Mouse (Mus musculus) stomach, embryonic 14.5 days (tissue): ENCODE measurements at regions not wholly inside any gene's neighbourhood (a gene's known extent, or its start where the extent isn't known, plus 50 kb on each side); places are given as distances from the start of the nearest gene placed in this dataset.

ENCODE experiments used
- ATAC-seq: fragments of 200-750 bp; cut with Nextera tagmentation; 2 replicates; pipeline ENCODE4 v1.8.0; 2017; ENCODE audit warnings: low read depth, moderate TSS enrichment; ENCODE audit not compliant: insufficient number of reproducible peaks, insufficient read depth, low FRiP score
- H3K27ac ChIP-seq: fragments of 300-500 bp; sonication (generic); 2 replicates; pipeline ENCODE4 v1.5.1; 2014; ENCODE audit warnings: mild to moderate bottlenecking, low read length, moderate library complexity, mixed read lengths
- H3K27me3 ChIP-seq: fragments of 300-500 bp; sonication (generic); 2 replicates; pipeline ENCODE4 v1.6.1; 2014; ENCODE audit warnings: low read length, control low read depth, mixed read lengths; ENCODE audit not compliant: control insufficient read depth, insufficient read depth
- H3K36me3 ChIP-seq: fragments of 300-500 bp; sonication (generic); 2 replicates; pipeline ENCODE4 v1.6.1; 2014; ENCODE audit warnings: mild to moderate bottlenecking, control low read depth, low read length, moderate library complexity, mixed read lengths; ENCODE audit not compliant: control insufficient read depth, insufficient read depth
- H3K4me1 ChIP-seq: fragments of 300-500 bp; sonication (generic); 2 replicates; pipeline ENCODE4 v1.6.1; 2014; ENCODE audit warnings: low read length, control low read depth, mixed read lengths; ENCODE audit not compliant: control insufficient read depth, insufficient read depth
- H3K4me2 ChIP-seq: fragments of 300-500 bp; sonication (generic); replicated peaks from 2 replicates; pipeline ENCODE4 v1.6.1; 2014; ENCODE audit warnings: low read depth, low read length, control low read depth
- H3K4me3 ChIP-seq: fragments of 300-500 bp; sonication (generic); 2 replicates; pipeline ENCODE4 v1.5.1; 2014; ENCODE audit warnings: low read depth, low read length, control low read depth
- H3K9ac ChIP-seq: fragments of 300-500 bp; sonication (generic); replicated peaks from 2 replicates; pipeline ENCODE4 v1.6.1; 2014; ENCODE audit warnings: low read depth, mild to moderate bottlenecking, control low read depth, low read length, moderate library complexity, mixed read lengths
- H3K9me3 ChIP-seq: fragments of 300-500 bp; sonication (generic); 2 replicates; pipeline ENCODE4 v1.6.1; 2016; ENCODE audit warnings: low read depth, low read length, control low read depth; ENCODE audit not compliant: control insufficient read depth
- WGBS: fragments of 180-500 bp; shearing (Covaris S2); extraction: QIAGEN DNeasy Blood & Tissue Kit; methylation state at CpG from one replicate; pipeline ENCODE4 v1.1.7; 2014; 5-methylcytosine and 5-hydroxymethylcytosine counted together

DNA sequence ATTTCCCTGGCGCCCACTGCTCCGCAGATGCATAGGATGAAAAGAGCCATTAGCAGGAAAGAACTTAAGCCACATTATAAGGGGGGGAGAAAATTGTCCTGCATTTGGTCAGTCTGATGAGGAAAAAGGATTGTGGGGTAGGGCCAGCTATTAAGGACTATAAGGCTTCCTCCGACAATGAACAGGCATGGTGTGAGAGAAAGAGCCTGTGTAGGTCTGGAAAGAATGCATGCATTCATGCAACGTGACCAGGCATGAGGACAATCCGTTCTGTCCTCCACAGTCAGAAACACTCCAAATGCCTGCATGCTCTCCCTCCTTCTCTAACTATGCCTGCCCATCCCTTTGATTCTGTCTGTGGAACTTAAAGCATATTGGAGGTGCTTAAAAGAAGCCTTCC is 550.8 kb downstream of the Bcl11a start:
- ATAC-seq = no peak
- H3K36me3 ChIP-seq = no peaks in the 10 kb centered on the region
- H3K4me2 ChIP-seq = no peak overlapping the region

DNA sequence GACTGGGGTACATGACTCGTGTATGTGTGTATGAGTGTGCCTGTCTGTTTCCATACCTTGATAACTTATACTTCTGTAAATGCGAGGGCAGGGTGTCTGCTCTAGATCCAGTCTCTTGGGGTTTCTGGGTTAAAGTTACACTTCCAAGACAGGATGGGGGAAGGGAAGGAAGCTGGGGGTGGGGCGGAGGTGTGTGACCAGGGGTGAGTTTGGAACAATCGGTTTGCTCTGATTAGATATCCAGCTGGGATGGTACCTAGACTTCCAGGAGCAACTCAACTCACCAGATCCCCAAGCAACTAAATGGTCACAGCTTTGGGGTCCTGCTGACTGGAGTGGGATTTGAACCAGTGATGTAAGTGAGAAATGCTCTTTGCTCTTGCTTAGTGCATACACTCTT is 551.6 kb downstream of the Bcl11a start:
- no peaks in the 10 kb centered on the region for H3K4me1 ChIP-seq
- no peaks in the 10 kb centered on the region for H3K9me3 ChIP-seq
- 55% methylated on average over 4 of the region's 4 CpGs for WGBS
- no peak overlapping the region for H3K4me2 ChIP-seq
- no peak for ATAC-seq
- H3K27me3 ChIP-seq = no peaks in the 10 kb centered on the region
- no peaks in the 10 kb centered on the region for H3K36me3 ChIP-seq
- no peak overlapping the region for H3K9ac ChIP-seq
- H3K27ac ChIP-seq = no peak overlapping the region
- H3K4me3 ChIP-seq = no peak overlapping the region

More for the DNA sequence above, 550.8 kb downstream of the Bcl11a start:
- WGBS = 67% methylated on average over 5 of the region's 5 CpGs
- H3K27ac ChIP-seq = no peak overlapping the region
- no peaks in the 10 kb centered on the region for H3K27me3 ChIP-seq
- H3K4me3 ChIP-seq = no peak overlapping the region
- no peaks in the 10 kb centered on the region for H3K9me3 ChIP-seq
- H3K9ac ChIP-seq = no peak overlapping the region
- H3K4me1 ChIP-seq = no peaks in the 10 kb centered on the region

DNA sequence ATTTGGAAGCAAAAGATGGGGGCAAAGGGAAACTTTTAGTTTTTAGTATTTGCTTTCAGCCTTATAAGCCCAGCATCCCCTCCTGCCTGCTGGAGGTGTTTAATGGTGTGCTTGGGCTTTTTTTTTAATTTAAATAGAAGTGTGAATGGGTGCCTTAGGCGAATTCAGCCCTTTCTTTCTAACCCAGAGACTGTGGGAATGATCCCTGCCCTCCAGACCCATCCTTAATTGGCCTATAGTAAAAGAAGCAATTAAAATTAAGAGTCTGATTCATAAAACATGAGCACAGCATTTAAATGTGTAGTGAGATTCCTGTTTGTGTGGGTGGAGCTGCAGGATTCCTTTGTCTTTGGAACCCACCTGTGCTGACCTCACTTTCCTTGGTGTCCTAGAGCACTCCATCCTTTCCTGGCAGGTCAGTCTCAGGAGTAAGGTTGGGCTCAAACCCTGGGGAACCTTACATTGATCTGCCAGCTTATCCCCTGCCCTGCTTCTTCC is 552.6 kb downstream of the Bcl11a start:
- Histone ChIP-seq H3K4me2 (no peak overlapping the region), H3K27me3 (no peaks in the 10 kb centered on the region), H3K9ac (no peak overlapping the region), H3K27ac (no peak overlapping the region), H3K36me3 (no peaks in the 10 kb centered on the region), H3K9me3 (no peaks in the 10 kb centered on the region), H3K4me3 (no peak overlapping the region), H3K4me1 (no peaks in the 10 kb centered on the region)
- 42% methylated on average over 1 of the region's 1 CpGs for WGBS
- ATAC-seq = no peak

DNA sequence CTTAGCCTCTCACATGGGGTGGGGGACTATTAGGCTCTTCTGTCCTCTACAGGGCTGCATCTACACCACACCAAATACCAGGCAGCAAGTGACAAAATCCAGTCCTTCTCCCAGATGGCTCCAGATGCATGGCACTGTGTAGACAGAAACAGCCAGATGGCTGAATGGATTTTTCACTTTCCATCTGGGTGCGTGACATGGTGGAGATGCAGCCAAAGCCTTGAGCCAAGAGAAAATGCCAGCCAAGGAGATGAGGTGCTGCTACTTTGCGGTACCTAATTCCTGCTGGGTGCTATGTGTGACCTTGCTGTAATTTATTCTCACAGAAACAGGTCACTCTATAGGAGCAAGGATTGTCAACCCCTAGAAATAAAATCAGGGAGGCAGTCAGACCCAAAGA is 553.8 kb downstream of the Bcl11a start:
- no peaks in the 10 kb centered on the region for H3K36me3 ChIP-seq
- H3K9ac ChIP-seq = no peak overlapping the region
- no peak overlapping the region for H3K4me2 ChIP-seq
- H3K4me3 ChIP-seq = no peak overlapping the region
- no peak overlapping the region for H3K27ac ChIP-seq
- no peaks in the 10 kb centered on the region for H3K9me3 ChIP-seq
- ATAC-seq = no peak
- H3K4me1 ChIP-seq = no peaks in the 10 kb centered on the region
- WGBS = 89% methylated on average over 2 of the region's 2 CpGs
- H3K27me3 ChIP-seq = no peaks in the 10 kb centered on the region

DNA sequence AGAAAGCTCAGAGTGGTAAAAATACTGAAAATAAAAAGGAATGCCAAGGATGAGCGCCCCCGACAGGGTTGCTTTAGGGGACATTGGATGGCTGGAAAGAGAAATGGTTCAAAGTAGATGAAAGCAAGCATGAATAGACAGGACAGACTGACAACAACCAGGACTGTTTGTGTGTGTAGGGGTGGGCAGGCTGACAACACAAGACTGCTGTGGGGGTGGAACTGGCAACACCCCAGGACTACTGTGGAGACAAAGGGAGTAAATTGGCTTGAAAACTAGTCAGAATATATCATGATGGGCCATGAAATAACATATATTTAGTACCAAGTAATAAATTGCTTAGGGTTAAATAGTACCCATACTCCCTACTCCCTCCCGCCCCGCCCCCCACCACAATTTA is 558.9 kb downstream of the Bcl11a start:
- Histone ChIP-seq H3K9ac (no peak overlapping the region), H3K9me3 (no peaks in the 10 kb centered on the region)
- WGBS = 92% methylated on average over 4 of the region's 4 CpGs

DNA sequence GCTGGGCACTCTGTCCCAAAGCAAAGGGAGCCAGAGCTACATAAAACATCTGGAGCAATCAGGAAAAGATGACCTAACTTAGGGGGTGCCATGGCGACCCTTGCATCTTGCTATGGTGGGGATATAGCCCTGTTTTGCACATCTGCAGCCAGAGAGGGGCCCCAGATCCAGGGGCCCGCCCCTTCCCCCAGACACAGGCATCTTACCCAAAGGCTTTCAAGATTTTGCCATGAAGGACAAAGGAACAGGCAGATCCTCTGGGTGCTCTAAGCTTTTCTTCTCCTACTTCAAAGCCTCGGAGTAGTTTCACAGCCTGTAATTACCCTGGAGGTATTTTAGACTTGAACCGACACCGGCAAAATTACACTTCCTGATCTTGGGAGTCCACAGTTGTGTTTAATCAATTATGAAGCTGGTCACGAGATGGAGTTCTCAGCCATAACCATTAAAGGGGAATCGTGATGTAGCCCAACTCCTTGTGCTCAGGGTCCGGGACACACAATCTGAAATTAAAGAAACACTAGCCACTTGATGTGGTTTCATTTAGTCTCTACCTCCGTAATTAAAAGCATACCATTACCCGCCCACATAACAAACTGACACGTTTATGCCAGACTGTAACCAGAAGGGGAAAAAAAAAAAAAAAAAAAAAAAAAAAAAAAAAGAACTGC is 565.7 kb downstream of the Bcl11a start:
- no peak overlapping the region for H3K4me3 ChIP-seq
- no peak overlapping the region for H3K4me2 ChIP-seq
- no peaks in the 10 kb centered on the region for H3K4me1 ChIP-seq
- no peak overlapping the region for H3K27ac ChIP-seq
- H3K9me3 ChIP-seq = no peaks in the 10 kb centered on the region
- H3K9ac ChIP-seq = no peak overlapping the region
- 62% methylated on average over 11 of the region's 11 CpGs for WGBS
- ATAC-seq = no peak
- no peaks in the 10 kb centered on the region for H3K36me3 ChIP-seq
- no peaks in the 10 kb centered on the region for H3K27me3 ChIP-seq

More for the DNA sequence above, 558.9 kb downstream of the Bcl11a start:
- Histone ChIP-seq H3K4me2 (no peak overlapping the region), H3K27ac (no peak overlapping the region), H3K4me3 (no peak overlapping the region), H3K36me3 (no peaks in the 10 kb centered on the region), H3K27me3 (no peaks in the 10 kb centered on the region), H3K4me1 (no peaks in the 10 kb centered on the region)
- no peak for ATAC-seq

DNA sequence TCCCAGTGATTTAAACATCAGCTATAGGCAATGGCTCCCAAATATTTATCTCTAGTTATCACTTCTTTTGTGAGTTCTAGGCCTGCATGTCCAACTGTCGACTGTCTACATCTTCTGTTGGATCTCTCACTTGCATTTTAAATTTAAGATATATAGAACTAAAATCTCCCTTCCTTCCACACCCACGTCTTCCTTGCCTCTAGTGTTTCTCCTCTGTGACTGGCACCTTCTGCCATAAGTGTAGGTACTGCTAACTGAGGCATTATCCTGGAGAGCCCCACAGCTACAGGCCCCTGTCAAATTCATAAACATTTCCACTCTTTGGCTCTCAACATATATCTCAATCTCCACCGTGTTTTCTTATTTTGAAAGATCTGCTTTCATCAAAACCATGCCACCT is 575.0 kb downstream of the Bcl11a start:
- Histone ChIP-seq H3K36me3 (no peaks in the 10 kb centered on the region), H3K4me3 (no peak overlapping the region), H3K9me3 (no peaks in the 10 kb centered on the region), H3K27ac (no peak overlapping the region), H3K4me1 (no peaks in the 10 kb centered on the region), H3K27me3 (no peaks in the 10 kb centered on the region), H3K9ac (no peak overlapping the region), H3K4me2 (no peak overlapping the region)
- 72% methylated on average over 3 of the region's 3 CpGs for WGBS
- no peak for ATAC-seq

DNA sequence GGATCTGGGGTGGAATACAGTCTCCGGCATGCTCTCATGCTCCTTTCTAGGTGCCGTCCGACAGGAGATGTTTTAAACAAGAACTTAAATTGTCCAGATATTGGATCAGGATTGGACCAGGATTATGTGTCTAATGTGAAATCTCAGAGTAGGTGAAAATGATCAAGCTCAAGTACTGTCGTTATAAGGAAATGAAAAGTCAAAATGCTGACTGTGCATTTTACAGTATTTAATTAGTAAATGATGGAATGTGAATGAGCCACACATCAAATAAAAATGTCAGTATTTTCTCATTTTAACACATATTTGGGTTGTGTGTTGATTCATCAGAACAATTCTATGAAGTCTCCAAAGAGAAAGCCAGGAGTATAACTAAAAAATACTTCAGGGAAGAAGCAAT is 586.2 kb downstream of the Bcl11a start:
- H3K4me2 ChIP-seq = no peak overlapping the region
- no peak for ATAC-seq
- H3K27me3 ChIP-seq = no peaks in the 10 kb centered on the region
- no peak overlapping the region for H3K27ac ChIP-seq
- H3K9me3 ChIP-seq = no peaks in the 10 kb centered on the region
- 77% methylated on average over 4 of the region's 4 CpGs for WGBS
- H3K4me1 ChIP-seq = no peaks in the 10 kb centered on the region
- H3K4me3 ChIP-seq = no peak overlapping the region
- no peak overlapping the region for H3K9ac ChIP-seq
- H3K36me3 ChIP-seq = no peaks in the 10 kb centered on the region

DNA sequence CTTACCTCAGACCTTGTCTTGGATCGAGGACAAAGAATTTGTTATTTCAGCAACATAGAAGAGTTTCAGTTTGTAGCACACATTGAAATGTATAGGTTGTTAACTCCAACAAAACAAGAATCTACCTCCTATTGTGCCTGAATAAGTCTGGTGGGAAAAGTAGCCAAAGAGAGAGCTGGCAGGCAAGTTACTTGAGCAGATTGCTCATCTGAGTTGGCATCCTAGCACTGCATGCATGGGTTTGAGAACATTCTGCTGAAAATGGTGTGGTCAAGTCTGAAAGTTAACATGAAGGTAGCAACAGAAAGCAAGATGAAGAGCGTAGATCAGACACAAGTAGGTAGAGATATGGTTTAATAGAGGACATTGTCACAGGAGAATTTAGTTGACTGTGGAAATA is 587.5 kb downstream of the Bcl11a start:
- H3K9me3 ChIP-seq = no peaks in the 10 kb centered on the region
- H3K4me1 ChIP-seq = no peaks in the 10 kb centered on the region
- H3K4me2 ChIP-seq = no peak overlapping the region
- H3K9ac ChIP-seq = no peak overlapping the region
- H3K36me3 ChIP-seq = no peaks in the 10 kb centered on the region
- ATAC-seq = no peak
- no peak overlapping the region for H3K4me3 ChIP-seq
- H3K27ac ChIP-seq = no peak overlapping the region
- WGBS = 89% methylated on average over 2 of the region's 2 CpGs
- H3K27me3 ChIP-seq = no peaks in the 10 kb centered on the region
